Mouse (Mus musculus): ENCODE results near the gene Ly6g6f.

The Ly6g6f gene

DNA sequence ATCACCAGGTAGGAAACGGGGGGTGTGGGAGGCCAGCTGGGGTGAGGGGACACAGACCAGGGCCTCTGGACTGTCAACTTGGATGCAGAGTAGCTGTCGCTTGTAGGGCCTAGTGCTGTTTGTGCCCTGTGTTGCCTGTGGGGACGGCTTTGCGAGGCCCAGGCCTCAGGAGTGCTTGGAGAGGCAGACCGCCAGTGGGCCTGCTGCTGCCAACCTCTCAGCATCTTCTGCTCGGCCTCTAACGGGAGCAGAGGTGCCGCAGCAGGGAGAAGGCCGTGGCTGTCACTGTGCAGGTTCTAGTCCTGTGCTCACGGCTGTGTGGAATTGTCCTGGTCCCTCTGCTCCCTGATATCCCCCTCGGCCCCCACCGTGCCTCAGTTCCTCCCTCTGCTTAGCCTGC lies 11.2 kb upstream of the Ly6g6f start:
- CTCF ChIA-PET = interaction anchor here in 2 of 4 experiments (0.6 to 4.6 kb wide), 21 partner anchors 9 to 667 kb away, joined by 3 to 28 read pairs (median 4); partner anchors contain the start of genes Gpank1 (in 2 of the 2), Abhd16a (in 1 of the 2), Ly6g6f (in 1 of the 2) and Msh5 (in 1 of the 2)
- POLR2A ChIA-PET = interaction anchor here in 3 of 4 experiments (0.5 to 2.6 kb wide), 36 partner anchors 8 to 146 kb away, joined by 3 to 13 read pairs (median 5); partner anchors contain the start of genes D17H6S53E (in 2 of the 3), Ly6g6e (in 2 of the 3), Sapcd1 (in 2 of the 3) and Abhd16a (in 1 of the 3)

DNA sequence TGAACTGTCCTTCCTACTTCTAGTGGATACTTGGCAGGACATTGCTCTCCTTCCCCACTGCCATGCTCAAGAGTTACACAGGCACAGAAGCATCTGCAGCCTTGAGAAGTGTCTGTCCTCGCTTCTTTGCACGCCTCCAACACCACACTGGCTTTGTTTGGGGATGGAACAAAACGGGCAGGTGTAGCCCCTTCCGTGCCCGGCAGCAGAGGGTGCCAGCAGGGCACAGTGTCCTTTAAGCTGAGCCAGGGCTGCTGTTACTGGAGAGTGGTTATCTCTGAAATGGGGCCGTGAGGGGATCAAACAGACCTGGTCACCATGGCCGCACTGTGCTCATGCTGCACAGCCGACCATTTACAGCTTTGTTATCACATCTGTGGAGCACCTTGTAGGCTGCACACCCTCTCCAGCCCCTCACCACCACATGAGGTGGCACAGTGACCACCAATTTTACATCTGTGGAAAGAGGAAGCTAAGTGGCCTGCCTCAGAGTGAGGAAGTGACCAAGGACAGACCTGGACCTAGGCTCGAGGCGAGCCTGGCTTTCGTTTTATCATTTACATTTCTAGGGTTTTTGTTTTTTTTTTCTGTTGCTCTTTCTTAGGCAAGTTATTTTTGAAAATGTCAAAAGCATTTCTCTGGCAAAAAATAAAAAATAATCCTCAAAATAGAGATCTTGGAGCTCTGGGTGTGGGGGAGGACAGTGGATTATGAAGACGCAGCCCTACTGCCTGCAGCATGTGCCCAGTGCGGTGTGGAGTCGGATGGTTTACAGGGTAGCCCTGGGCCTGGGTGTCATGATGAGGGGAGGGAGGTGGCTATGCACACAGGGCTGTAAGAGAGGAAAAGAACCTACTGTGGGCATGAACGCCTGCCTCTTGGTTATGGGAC lies 9.3 kb upstream of the Ly6g6f start:
- ChIA-PET POLR2A (interaction anchor here in 3 of 4 experiments (0.7 to 1.6 kb wide), 8 partner anchors 11 to 143 kb away, joined by 3 to 4 read pairs (median 3); partner anchors contain the start of genes Csnk2b (in 1 of the 3), Ddah2 (in 1 of the 3), Gpank1 (in 1 of the 3) and Ly6g6e (in 1 of the 3)), CTCF (no interaction called here)

DNA sequence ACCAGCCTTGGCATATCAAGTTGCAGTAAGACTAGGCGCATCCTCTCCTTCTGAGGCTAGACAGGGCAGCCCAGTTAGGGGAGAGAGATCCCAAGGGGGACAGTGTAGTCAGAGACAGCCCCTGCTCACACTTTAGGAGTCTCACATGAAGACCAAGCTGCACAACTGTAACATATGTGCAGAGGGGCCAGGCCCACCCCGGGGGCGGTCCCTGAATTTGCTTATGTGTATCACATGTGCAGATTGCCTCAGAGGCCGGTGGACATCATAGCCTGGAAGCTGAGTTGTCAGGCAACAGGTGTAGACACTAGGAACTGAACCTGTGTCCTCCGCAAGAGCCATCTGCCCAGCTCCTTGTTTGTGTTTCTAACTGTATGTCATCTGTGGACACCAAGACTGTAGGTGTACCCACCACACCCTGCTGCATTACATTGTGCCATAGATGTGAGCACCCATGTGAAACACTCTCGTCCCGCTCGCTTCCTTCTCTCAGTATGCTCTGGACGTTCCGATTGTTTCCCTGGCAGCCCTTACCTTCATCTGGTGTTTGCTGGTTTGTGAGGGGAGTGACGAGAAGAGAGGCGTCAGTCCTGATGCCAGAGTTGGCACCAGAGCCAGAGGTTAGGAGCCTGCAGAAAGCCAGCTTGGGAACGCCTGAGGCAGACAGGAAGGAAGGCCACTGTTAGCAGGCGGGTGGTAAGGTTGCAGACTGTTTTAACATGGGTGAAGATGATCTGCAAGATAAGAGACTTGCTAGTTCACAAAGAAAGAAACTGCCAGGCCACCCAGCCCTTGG lies 7.2 kb upstream of the Ly6g6f start:
- ChIA-PET POLR2A (interaction anchor here in 2 of 4 experiments (0.5 to 1.5 kb wide), 3 partner anchors 14 to 140 kb away, joined by 3 read pairs; no protein-coding TSS in a partner anchor), CTCF (interaction anchor here in 2 of 4 experiments (0.6 to 1.0 kb wide), 2 partner anchors 76 kb away, joined by 3 read pairs; no protein-coding TSS in a partner anchor)

DNA sequence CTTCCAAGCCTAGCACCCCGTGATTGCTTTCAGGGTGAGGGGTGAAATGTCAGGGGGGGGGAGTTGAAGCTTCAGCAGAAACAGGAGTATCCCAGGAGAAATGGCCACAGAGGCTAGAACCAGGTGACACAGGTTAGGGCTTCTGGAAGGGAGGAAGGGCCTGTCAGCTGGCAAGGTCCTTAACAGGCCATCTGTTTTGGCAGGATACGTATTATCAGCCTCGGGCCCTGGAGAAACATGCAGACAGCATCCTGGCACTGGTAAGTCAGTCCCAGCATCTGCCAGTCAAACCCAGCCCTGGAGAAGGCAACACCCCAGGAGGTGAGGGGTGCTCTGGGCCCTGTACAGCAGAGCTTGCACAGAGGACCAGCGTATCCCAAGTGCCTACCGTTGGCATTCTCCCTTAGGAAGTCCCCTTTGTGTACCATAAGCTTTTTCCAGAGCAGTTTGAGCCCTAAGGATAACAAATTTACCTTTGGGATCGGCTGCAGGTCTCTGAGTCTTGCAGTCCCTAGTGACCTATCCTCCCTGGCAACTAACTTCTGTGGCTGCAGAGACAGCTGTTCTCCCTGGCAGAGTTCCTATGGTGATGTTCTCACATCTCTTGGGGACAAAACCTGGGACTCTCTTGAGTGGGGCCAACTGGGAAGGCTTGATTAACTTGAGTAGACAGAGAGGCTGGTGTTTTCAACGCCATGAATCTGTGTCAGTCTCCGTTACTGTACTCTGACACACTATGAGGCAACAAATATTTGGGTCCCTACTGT lies 4.9 kb upstream of the Ly6g6f start:
- CTCF ChIA-PET = interaction anchor here in 2 of 4 experiments (0.7 to 1.1 kb wide), 2 partner anchors 78 to 79 kb away, joined by 3 read pairs; no protein-coding TSS in a partner anchor

DNA sequence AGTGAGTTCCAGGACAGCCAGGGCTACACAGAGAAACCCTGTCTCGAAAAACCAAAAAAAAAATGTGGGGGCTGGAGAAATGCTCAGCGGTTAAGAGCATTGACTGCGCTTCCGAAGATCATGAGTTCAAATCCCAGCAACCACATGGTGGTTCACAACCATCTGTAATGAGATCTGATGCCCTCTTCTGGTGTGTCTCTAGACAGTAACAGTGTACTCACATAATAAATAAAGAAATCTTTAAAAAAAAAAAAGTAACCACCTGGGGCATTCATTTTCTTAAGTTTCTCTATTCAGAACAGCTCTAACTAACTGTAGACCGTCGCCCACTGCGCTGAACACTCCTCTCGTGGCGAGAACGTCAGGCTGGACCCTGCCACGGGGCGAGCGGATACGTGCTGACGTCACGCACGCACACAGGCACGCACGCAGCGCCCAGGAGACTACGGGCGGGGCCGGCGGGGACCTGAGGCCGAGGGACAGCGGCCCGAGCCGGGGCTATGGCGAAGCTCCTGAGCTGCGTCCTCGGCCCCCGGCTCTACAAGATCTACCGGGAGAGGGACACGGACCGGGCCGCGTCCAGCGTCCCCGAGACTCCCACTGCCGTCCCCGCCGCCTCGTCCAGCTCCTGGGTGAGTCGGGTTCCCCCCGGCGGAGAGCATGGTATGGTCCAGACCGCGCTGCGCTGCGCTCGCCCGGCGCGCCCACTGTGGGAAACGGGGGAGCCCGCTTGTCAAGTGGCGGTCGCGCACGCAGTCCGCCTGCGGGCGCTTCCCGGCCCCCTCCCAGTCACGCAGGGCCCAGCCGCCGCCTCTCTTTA lies 3.6 kb upstream of the Ly6g6f start, which contains the start of gene Abhd16a:
TSS of gene Abhd16a (plus strand) at position 439 of the 820 bp plus-strand sequence.
- ChIA-PET CTCF (interaction anchor here (0.6 to 4.7 kb wide), 32 partner anchors 9 to 952 kb away, joined by 3 to 28 read pairs (median 4); partner anchors contain the start of genes Ddah2 (in 2 of the 4), Ehmt2 (in 1 of the 4), Ly6g6d (in 1 of the 4) and Ly6g6e (in 1 of the 4)), POLR2A (interaction anchor here (0.6 to 3.1 kb wide), 31 partner anchors 8 to 217 kb away, joined by 3 to 11 read pairs (median 3); partner anchors contain the start of genes Csnk2b (in 2 of the 4), Gpank1 (in 2 of the 4), D17H6S53E (in 1 of the 4) and Ddah2 (in 1 of the 4))

More for the DNA sequence above, 4.9 kb upstream of the Ly6g6f start:
- POLR2A ChIA-PET = interaction anchor here in 1 of 4 experiments (0.6 to 3.1 kb wide), 4 partner anchors 10 to 64 kb away, joined by 3 to 11 read pairs (median 4); partner anchors contain the start of genes Csnk2b, Gpank1 and Ly6g6e

DNA sequence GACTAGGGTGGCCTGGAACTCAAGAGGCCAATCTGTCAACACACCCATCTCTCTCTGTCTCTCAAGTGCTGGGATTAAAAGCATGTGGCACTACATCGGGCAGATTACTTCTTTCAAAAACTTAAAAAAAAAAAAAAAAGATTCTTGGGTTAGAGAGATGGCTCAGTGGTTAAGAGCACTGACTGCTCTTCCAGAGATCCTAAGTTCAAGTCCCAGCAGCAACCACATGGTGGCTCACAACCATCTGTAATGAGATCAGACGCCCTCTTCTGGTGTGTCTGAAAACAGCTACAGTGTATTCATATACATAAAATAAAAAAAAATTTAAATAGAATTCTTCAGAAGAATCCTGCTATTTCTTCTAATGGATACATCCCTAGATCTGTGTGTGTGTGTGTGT lies 2.7 kb upstream of the Ly6g6f start:
- CTCF ChIA-PET = interaction anchor here (0.6 to 4.7 kb wide), 32 partner anchors 8 to 1100 kb away, joined by 3 to 28 read pairs (median 4); partner anchors contain the start of genes Ddah2 (in 2 of the 4), Ehmt2 (in 1 of the 4), Ly6g6d (in 1 of the 4) and Ly6g6e (in 1 of the 4)
- POLR2A ChIA-PET = interaction anchor here in 3 of 4 experiments (0.6 to 3.1 kb wide), 28 partner anchors 9 to 484 kb away, joined by 3 to 11 read pairs (median 4); partner anchors contain the start of genes Ly6g6e (in 2 of the 3), Agpat1 (in 1 of the 3), Ddah2 (in 1 of the 3) and Msh5 (in 1 of the 3)

DNA sequence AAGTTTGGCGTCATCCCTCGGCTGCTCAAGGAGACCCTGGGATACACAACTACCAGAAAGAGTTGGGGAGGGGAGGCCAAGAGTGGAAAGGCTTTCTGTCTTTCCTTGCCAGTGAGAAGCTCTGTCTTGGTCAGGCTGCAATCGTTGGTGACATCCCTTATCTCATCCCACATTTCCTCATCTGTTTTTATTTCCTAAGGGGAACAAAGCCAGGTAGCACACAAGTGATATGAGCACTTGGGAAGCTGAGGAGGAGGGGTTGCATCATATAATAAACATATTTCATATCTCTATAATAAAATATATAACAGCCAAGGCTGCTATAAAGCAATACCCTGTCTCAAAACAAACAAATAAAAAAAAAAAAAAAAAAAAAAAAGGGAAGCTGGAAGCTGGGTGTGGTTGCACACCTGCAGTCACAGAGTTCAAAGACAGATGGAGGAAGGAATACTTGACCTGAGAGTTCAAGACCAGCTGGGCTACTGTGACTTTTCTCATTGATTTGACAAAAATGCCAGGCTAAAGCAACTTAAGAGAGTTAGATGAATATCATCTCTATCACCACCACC lies 1.4 kb downstream of the Ly6g6f start:
- CTCF ChIA-PET = interaction anchor here in 2 of 4 experiments (0.6 to 1.6 kb wide), 3 partner anchors 13 to 402 kb away, joined by 3 to 6 read pairs (median 3); no protein-coding TSS in a partner anchor
- POLR2A ChIA-PET = interaction anchor here in 3 of 4 experiments (0.7 to 2.1 kb wide), 7 partner anchors 10 to 170 kb away, joined by 3 to 5 read pairs (median 4); partner anchors contain the start of genes Ddx39b (in 1 of the 3) and Msh5 (in 1 of the 3)

DNA sequence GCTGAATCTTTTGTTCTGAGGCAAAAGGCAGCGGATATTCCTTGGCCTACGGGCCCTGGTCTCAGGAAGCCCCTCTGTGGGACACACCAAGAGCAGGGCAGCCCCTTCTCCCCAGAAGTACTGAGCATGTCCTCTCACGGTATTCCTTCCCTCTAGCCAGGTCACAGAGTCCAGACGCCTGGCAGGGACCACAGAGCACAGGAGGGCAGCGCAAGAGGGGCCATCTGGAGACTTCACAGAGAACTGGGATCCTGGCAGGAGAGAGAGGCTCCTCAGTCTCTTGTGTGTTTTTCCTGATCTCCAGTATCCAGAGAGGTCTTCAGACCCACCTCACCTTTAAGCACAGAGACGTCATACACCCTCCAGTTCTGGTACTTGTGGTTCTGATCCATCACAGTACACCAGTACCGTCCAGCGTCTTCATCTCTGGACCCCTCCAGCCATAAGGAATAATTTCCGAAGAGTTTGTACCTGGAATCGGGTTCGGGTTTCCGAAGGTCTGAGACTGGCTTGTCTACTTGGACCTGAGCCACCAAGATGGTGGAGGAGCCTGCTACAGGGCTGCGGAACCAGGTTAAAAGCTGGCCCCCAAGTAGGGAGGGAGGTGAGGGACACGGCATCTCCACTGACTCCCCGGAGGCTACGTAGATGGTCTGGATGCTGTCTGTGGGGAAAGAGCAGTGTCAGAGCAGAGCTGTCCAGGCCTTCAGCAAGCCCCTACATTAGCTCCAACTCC lies 2.4 kb downstream of the Ly6g6f start:
- POLR2A ChIA-PET = interaction anchor here in 3 of 4 experiments (0.7 to 1.5 kb wide), 5 partner anchors 11 to 158 kb away, joined by 3 to 4 read pairs (median 4); partner anchors contain the start of gene Ddx39b (in 1 of the 3)
- CTCF ChIA-PET = interaction anchor here in 2 of 4 experiments (0.5 to 1.6 kb wide), 4 partner anchors 14 to 810 kb away, joined by 3 to 6 read pairs (median 4); no protein-coding TSS in a partner anchor

DNA sequence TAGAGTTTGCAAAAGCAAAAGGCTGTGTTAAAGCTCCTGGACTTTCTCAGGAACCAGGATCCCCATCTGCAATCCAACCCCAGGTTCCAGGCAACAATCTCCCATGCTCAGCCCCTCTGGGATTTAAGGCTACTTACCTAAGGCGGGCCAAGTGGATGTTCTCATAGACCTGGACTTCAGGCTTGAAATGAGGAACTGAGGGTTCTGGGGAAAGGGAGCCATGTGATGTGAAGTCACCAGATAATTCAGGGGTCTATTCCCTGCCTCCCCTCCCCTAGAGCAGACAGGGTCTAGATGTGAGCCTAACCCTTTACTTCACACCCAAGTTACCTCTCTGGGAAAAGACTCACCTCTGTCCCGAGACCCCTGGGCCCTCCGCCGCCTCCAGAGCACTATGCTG lies 4.7 kb downstream of the Ly6g6f start:
- CTCF ChIA-PET = interaction anchor here in 1 of 4 experiments (0.6 to 1.1 kb wide), 3 partner anchors 9 to 164 kb away, joined by 3 to 4 read pairs (median 3); no protein-coding TSS in a partner anchor
- POLR2A ChIA-PET = interaction anchor here in 2 of 4 experiments (1.2 to 2.1 kb wide), 4 partner anchors 9 to 128 kb away, joined by 4 to 7 read pairs (median 5); partner anchors contain the start of gene Ddah2 (in 1 of the 2)

DNA sequence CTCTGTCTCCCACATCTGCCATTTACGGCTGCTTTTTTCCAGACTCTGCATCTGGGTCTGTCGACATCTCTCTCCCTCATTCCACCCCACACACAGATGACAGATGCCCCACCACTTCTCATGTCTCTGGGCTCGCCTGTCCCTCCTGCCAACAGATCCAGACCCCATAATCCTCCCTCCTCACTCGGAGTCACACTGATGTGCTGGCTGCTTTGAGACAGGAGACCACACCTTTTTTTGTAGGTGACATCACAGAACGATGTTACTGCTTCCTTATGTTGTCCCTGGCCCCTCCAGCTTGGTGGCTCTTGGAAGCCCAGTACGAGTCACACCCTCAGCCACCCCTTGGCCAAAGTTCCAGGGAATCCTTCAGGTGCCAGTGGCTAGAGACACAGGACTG lies 5.2 kb downstream of the Ly6g6f start:
- ChIA-PET POLR2A (interaction anchor here in 3 of 4 experiments (0.8 to 2.5 kb wide), 7 partner anchors 9 to 128 kb away, joined by 3 to 10 read pairs (median 5); partner anchors contain the start of gene Ddah2 (in 2 of the 3)), CTCF (interaction anchor here in 3 of 4 experiments (0.6 to 1.9 kb wide), 6 partner anchors 8 to 174 kb away, joined by 3 to 6 read pairs (median 4); partner anchors contain the start of genes Abhd16a (in 1 of the 3) and Ddah2 (in 1 of the 3))

DNA sequence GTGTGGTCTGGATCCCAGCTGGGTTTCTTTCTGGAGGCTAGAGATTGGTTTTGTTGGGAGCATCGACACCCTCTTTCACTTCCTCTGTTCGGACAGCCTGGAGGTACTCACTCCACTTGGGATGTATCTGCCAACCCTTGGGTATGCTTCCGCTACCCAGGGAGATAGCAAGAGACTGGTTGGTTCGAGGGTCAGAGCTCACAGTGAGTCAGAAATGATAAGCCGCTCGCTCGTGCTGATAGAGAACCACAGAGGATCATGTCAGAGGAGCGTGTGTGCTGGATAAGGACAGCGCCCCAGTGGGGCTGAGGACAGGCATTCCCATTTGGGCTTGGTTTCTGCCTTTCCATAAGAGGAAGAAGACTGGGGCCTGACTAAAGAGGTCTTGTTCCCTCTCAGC lies 5.6 kb downstream of the Ly6g6f start:
- ChIA-PET CTCF (interaction anchor here (0.6 to 1.9 kb wide), 6 partner anchors 9 to 274 kb away, joined by 3 to 6 read pairs (median 6); partner anchors contain the start of genes Abhd16a (in 1 of the 4), Ddah2 (in 1 of the 4) and Msh5 (in 1 of the 4)), POLR2A (interaction anchor here in 3 of 4 experiments (0.6 to 2.5 kb wide), 12 partner anchors 8 to 199 kb away, joined by 3 to 10 read pairs (median 4); partner anchors contain the start of gene Ddah2 (in 2 of the 3))

DNA sequence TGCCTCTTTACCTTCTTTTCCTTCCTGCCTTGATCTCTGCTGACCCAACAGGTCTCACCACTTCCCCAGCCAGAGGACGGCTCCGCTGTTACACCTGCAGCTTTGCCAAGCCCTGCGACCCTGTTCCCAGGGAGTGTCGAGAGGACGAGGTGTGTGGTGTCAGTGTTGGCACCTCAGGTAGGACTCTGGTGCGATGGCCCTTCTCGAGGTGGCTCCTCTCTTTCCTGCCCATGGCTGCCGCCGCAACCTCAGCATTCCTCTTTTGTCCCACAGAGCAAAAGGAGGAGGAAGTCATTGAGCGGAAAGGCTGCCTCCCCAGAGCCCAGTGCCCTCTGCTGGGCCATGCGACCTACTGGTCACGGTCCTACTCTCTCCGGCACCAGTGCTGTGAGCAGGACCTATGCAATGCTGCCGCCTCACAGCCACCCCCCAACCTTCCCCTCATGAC lies 7.6 kb downstream of the Ly6g6f start, which contains the start of gene Ly6g6d:
TSS of gene Ly6g6d (minus strand) at position 280 of the 448 bp plus-strand sequence.
- ChIA-PET CTCF (interaction anchor here in 2 of 4 experiments (0.6 to 3.0 kb wide), 4 partner anchors 11 to 431 kb away, joined by 4 to 13 read pairs (median 8); partner anchors contain the start of genes Abhd16a (in 1 of the 2) and Atf6b (in 1 of the 2)), POLR2A (interaction anchor here in 3 of 4 experiments (0.5 to 3.0 kb wide), 32 partner anchors 8 to 127 kb away, joined by 3 to 25 read pairs (median 5); partner anchors contain the start of genes Ddah2 (in 3 of the 3), Ly6g6f (in 3 of the 3), Abhd16a (in 2 of the 3) and Msh5 (in 2 of the 3))

DNA sequence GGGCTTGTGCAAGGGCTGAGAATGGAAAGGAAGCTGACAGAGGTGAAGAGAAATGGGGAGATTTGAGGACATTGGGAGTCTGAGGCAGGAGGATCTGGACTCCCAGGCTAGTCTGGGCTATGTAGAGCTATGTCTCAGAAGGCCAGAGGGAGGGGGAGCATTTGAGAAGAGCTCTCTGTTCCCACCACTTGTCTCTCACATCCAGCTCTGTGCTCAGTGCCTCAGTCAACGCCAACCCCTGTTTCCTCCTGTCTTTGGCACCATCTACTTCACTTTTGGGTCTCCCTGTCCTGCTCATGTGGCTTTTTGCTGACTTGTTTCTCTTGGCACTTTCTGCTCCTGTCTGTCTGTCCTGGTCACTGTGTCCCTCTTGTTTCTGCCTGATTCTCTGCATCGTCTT lies 8.1 kb downstream of the Ly6g6f start:
- ChIA-PET CTCF (interaction anchor here in 3 of 4 experiments (0.6 to 3.0 kb wide), 8 partner anchors 11 to 431 kb away, joined by 3 to 13 read pairs (median 4); partner anchors contain the start of genes Abhd16a (in 1 of the 3) and Atf6b (in 1 of the 3)), POLR2A (interaction anchor here in 3 of 4 experiments (0.5 to 3.0 kb wide), 43 partner anchors 8 to 429 kb away, joined by 3 to 25 read pairs (median 4); partner anchors contain the start of genes Ddah2 (in 3 of the 3), Ly6g6f (in 3 of the 3), Abhd16a (in 2 of the 3) and Msh5 (in 2 of the 3))
